10 mouse cellular contexts compared by ENCODE assay signal in the genomic region with DNA sequence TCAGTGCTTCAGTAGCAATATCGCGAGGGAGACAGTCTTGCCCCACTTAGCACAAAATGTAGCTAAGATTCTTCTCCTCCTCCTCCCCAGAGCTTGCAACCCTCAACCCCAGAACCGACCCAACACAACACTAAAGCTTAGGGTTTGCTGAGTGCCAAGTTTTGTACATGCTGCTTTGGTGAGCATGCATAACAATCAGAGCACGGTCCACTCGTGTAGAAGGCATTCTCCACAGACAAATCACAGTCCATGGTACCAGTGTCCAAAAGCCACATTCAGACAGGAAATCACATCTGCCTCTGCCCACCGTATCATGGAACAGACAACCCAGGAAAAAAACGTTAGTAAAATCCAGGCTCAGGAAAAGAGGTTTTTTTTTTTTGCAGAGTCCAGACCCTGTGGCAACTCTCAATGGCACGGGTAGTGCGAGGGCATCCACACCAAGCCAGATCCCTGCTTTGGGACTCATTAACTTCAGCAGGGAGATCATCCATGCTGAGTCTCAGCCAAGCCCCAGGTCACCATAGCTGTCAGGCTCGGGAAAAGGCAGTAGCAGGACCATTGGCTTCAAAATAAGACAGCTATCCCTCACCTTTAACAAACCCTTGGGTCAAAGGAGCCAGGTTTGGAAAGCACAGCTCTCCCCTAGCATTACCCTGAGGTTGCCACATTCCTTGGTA.
A peak's percentile ranks its signal among the peaks of the same experiment; 100 is the strongest.
DNase-seq lines count a peak whose midpoint lies in the region; ATAC-seq lines count a peak whose summit lies in the region.
"Had no signal": no experiment of that assay in that cellular context is flagged by ENCODE, and none has a peak within 500 bp of the region (broad histone marks: within the 10 kb centered on the region; RNA-seq: fewer than 3 reads in every experiment).

No protein-coding gene starts in this region.

- H3K4me3 ChIP-seq in heart, embryonic 12.5 days, result peak overlapping the region; percentile 77
- peak overlapping the region; percentile 52 for H3K4me3 ChIP-seq in forebrain, embryonic 13.5 days
- H3K4me3 ChIP-seq in liver, embryonic 13.5 days (replicated peaks), result no peak overlapping the region

- peak overlapping the region; percentile 61 for H3K9ac ChIP-seq in heart, embryonic 12.5 days
- H3K9ac ChIP-seq in forebrain, embryonic 13.5 days, result peak overlapping the region; percentile 62
- H3K9ac ChIP-seq in liver, embryonic 13.5 days, result no peak overlapping the region

- no peaks in the 10 kb centered on the region for H3K9me3 ChIP-seq in heart, embryonic 12.5 days (replicated peaks)
- no peaks in the 10 kb centered on the region for H3K9me3 ChIP-seq in forebrain, embryonic 13.5 days (replicated peaks)
- no peaks in the 10 kb centered on the region for H3K9me3 ChIP-seq in liver, embryonic 13.5 days (replicated peaks)

- ATAC-seq in heart, embryonic 12.5 days (ENCODE audit: insufficient number of reproducible peaks, low FRiP score), result no peak
- no peak for ATAC-seq in forebrain, embryonic 13.5 days
- no peak for ATAC-seq in liver, embryonic 13.5 days (ENCODE audit: low read depth)

- no peaks in the 10 kb centered on the region for H3K36me3 ChIP-seq in heart, embryonic 12.5 days
- no peaks in the 10 kb centered on the region for H3K36me3 ChIP-seq in forebrain, embryonic 13.5 days (ENCODE audit: poor library complexity, severe bottlenecking)
- H3K36me3 ChIP-seq in liver, embryonic 13.5 days, result no peaks in the 10 kb centered on the region

- no peak overlapping the region; the same call in 1 of the 2 replicates for H3K27ac ChIP-seq in heart, embryonic 12.5 days (ENCODE audit: poor library complexity, severe bottlenecking)
- peak overlapping the region; percentile 19 for H3K27ac ChIP-seq in forebrain, embryonic 13.5 days
- no peak overlapping the region for H3K27ac ChIP-seq in liver, embryonic 13.5 days
- H3K27ac ChIP-seq: macrophage had no signal

- peaks cover 33% of the 10 kb centered on the region for H3K27me3 ChIP-seq in heart, embryonic 12.5 days (replicated peaks)
- H3K27me3 ChIP-seq in forebrain, embryonic 13.5 days, result peaks cover 31% of the 10 kb centered on the region
- H3K27me3 ChIP-seq in liver, embryonic 13.5 days, result peaks cover 44% of the 10 kb centered on the region

- no peak for DNase-seq in heart, postnatal 36 days
- DNase-seq in brain, adult 2 months (ENCODE audit: low read depth, low spot score), result peak; percentile 67
- DNase-seq in liver, embryonic 13.5 days, result no peak
- DNase-seq in frontal cortex, postnatal 25 days (ENCODE audit: low spot score in 2 of 2), result no peak
- no peak for DNase-seq in right cerebral cortex, adult 2 months (ENCODE audit: low spot score in 2 of 2)
- DNase-seq in spleen, adult 12 weeks (ENCODE audit: low spot score), result no peak
- DNase-seq: adrenal gland, adult 8-10 months had no signal

- H3K4me1 ChIP-seq in heart, embryonic 12.5 days (replicated peaks), result 0 out of 2 replicates have a peak, but pooled peaks cover 7% of the 10 kb centered on the region
- H3K4me1 ChIP-seq in forebrain, embryonic 13.5 days, result peaks cover 21% of the 10 kb centered on the region
- no peaks in the 10 kb centered on the region for H3K4me1 ChIP-seq in liver, embryonic 13.5 days (replicated peaks)

- WGBS in heart, embryonic 12.5 days, result 40% methylated on average over 10 of the region's 10 CpGs
- 61% methylated on average over 10 of the region's 10 CpGs for WGBS in forebrain, embryonic 13.5 days
- 35% methylated on average over 10 of the region's 10 CpGs for WGBS in liver, embryonic 13.5 days (ENCODE audit: insufficient replicate concordance)

- peak overlapping the region; percentile 97 for H3K4me2 ChIP-seq in heart, embryonic 12.5 days
- H3K4me2 ChIP-seq in forebrain, embryonic 13.5 days, result peak overlapping the region; percentile 98
- peak overlapping the region; percentile 44; the same call in 1 of the 2 replicates for H3K4me2 ChIP-seq in liver, embryonic 13.5 days

- intact Hi-C loops in heart, postnatal 36 days (cut with DNase I), result loop anchor here (1.0 to 5.0 kb wide), 3 partner anchors 47 to 1150 kb away; no protein-coding TSS in a partner anchor

Comparison
In these comparisons a context has a peak if more than half of its experiments do, and no peak if none do; other contexts are left out.
1. H3K4me2 ChIP-seq: peak in every context shown above with its lines; median percentile 98 in forebrain, embryonic 13.5 days; 97 in heart, embryonic 12.5 days; 44 in liver, embryonic 13.5 days.